12 mouse cellular contexts compared by ENCODE assay signal in genomic region chr4:46411489-46411888, GRCm38 (mm10). TPM values are rescaled to one million over a fixed set of nuclear protein-coding genes. Genes with fewer than 3 reads are reported as not detected.
DNase-seq lines count a peak whose midpoint lies in the region; ATAC-seq and TF ChIP-seq lines count a peak whose summit lies in the region.
"Had no signal": no experiment of that assay in that cellular context is flagged by ENCODE, and none has a peak within 500 bp of the region (broad histone marks: within the 10 kb centered on the region; RNA-seq: fewer than 3 reads in every experiment).

No protein-coding gene starts in this region.

- intact Hi-C loops in heart, postnatal 10 days (cut with DNase I) = no loop called here
- intact Hi-C loops in left cerebral cortex, postnatal 4 days (cut with DNase I) = no loop called here

- no peak for TF ChIP-seq POLR2A in spleen, adult 2 months (IDR thresholded peaks at IDR 0.05; ENCODE audit: low read depth, low read length)

- no peaks in the 10 kb centered on the region for H3K36me3 ChIP-seq in spleen, adult 2 months (ENCODE audit: control insufficient read depth, insufficient read depth, low read length)
- H3K36me3 ChIP-seq: embryonic facial prominence, embryonic 12.5 days had no signal

- peaks cover 12% of the 10 kb centered on the region; the same call in 1 of the 2 replicates for H3K4me1 ChIP-seq in spleen, adult 2 months (ENCODE audit: control insufficient read depth, insufficient read depth, insufficient read length)
- H3K4me1 ChIP-seq: embryonic facial prominence, embryonic 12.5 days had no signal

- H3K27ac ChIP-seq in spleen, adult 2 months (ENCODE audit: insufficient read depth, low read length) = no peak overlapping the region
- H3K27ac ChIP-seq: embryonic facial prominence, embryonic 12.5 days; hindbrain, postnatal 0 days; stomach, postnatal 0 days had no signal

- no peaks in the 10 kb centered on the region for H3K27me3 ChIP-seq in spleen, adult 2 months (ENCODE audit: control insufficient read depth, insufficient read depth, low read length)
- H3K27me3 ChIP-seq: embryonic facial prominence, embryonic 12.5 days had no signal

- no peak for TF ChIP-seq CTCF in spleen, adult 2 months (IDR thresholded peaks at IDR 0.05; ENCODE audit: extremely low read depth, insufficient read depth, insufficient read length, insufficient replicate concordance)

- peak; percentile 36 to 66 for DNase-seq in spleen, adult 2 months (ENCODE audit: low read depth in 1 of 2, low spot score in 2 of 2)
- no peak for DNase-seq in spleen, adult 12 weeks (ENCODE audit: low spot score)
- peak; percentile 5 to 8 for DNase-seq in heart, postnatal 10 days
- no peak for DNase-seq in cerebellum, postnatal 36 days
- no peak for DNase-seq in ovary, adult 18-20 months (ENCODE audit: low spot score)
- no peak for DNase-seq in left cerebral cortex, postnatal 4 days
- DNase-seq: gastrocnemius, postnatal 10 days had no signal

- ATAC-seq in megakaryocyte-erythroid progenitor cell, adult 5-6 weeks (replicated peaks; ENCODE audit: low FRiP score, low TSS enrichment, poor library complexity, severe bottlenecking) = 0 out of 2 replicates have a peak, but pooled peaks have one; percentile 6
- ATAC-seq: hindbrain, postnatal 0 days had no signal

- WGBS in spleen, adult 2 months = 8% methylated on average over 6 of the region's 6 CpGs

- H3K4me3 ChIP-seq in spleen, adult 2 months (ENCODE audit: extremely low read depth, insufficient read depth, insufficient read length) = no peak overlapping the region
- H3K4me3 ChIP-seq: embryonic facial prominence, embryonic 12.5 days had no signal

RNA-seq across cellular contexts. Expression of gene Hemgn, which starts 1.8 kb away (rescaled TPM):
- 8.6 and 9.8 TPM in 2 replicates for polyA plus RNA-seq in spleen, adult 2 months (2012; rRNA removed)
- total RNA-seq in heart, postnatal 10 days (2021) = under 1 TPM; 0.17 to 0.43 TPM
- total RNA-seq in megakaryocyte-erythroid progenitor cell, adult 5-6 weeks (2014; fragmentation: Nextera tagmentation) = 120 and 199 TPM in 2 replicates
- 129 and 182 TPM in 2 replicates for total RNA-seq in megakaryocyte-erythroid progenitor cell, adult 5-6 weeks (2017)
- total RNA-seq in left cerebral cortex, postnatal 4 days (2021) = not detected
- total RNA-seq: hindbrain, postnatal 0 days; layer of hippocampus, postnatal 10 days had no signal
- polyA plus RNA-seq: hindbrain, postnatal 0 days had no signal

RNA-seq across cellular contexts. Expression of gene Trmo, which starts 22.3 kb away (rescaled TPM):
- 10.8 and 11.6 TPM in 2 replicates for polyA plus RNA-seq in spleen, adult 2 months (2012; rRNA removed)
- 1 to 10 TPM; 4.2 to 4.7 TPM for total RNA-seq in heart, postnatal 10 days (2021)
- total RNA-seq in megakaryocyte-erythroid progenitor cell, adult 5-6 weeks (2014; fragmentation: Nextera tagmentation) = 5.6 and 10.7 TPM in 2 replicates
- total RNA-seq in megakaryocyte-erythroid progenitor cell, adult 5-6 weeks (2017) = 8.9 and 11.4 TPM in 2 replicates
- total RNA-seq in left cerebral cortex, postnatal 4 days (2021) = 1 to 10 TPM; 3.4 to 6.3 TPM

RNA-seq across cellular contexts. Expression of gene Anp32b, which starts 39.2 kb away (rescaled TPM):
- 19.1 and 26.6 TPM in 2 replicates for polyA plus RNA-seq in spleen, adult 2 months (2012; rRNA removed)
- total RNA-seq in heart, postnatal 10 days (2021) = 10 to 100 TPM; 86.8 to 90.9 TPM
- total RNA-seq in megakaryocyte-erythroid progenitor cell, adult 5-6 weeks (2014; fragmentation: Nextera tagmentation) = 736 and 1,006 TPM in 2 replicates
- total RNA-seq in megakaryocyte-erythroid progenitor cell, adult 5-6 weeks (2017) = 180 and 265 TPM in 2 replicates
- total RNA-seq in left cerebral cortex, postnatal 4 days (2021) = 10 to 100 TPM; 61.5 to 62.2 TPM

Comparison
In these comparisons a context has a peak if more than half of its experiments do, and no peak if none do; other contexts are left out.
1. DNase-seq: peak in spleen, adult 2 months (2 of 2) and heart, postnatal 10 days (2 of 2); none in spleen, adult 12 weeks (single experiment), cerebellum, postnatal 36 days (0 of 2), ovary, adult 18-20 months (single experiment) and left cerebral cortex, postnatal 4 days (single experiment).
2. RNA of gene Hemgn, which starts 1.8 kb away (total RNA-seq): 120 to 199 TPM in megakaryocyte-erythroid progenitor cell, adult 5-6 weeks; 0.17 to 0.43 TPM in heart, postnatal 10 days and not detected in left cerebral cortex, postnatal 4 days; every median in the first group is over 10 times any median in the second.